Mouse (Mus musculus) c-Kit-negative CD71-positive TER-119-positive erythroid progenitor cells, embryonic 14.5 days (primary cell): ENCODE results near the gene Mks1.
"Not testable (repeated sequence)": the region's sequence is repeated elsewhere in the genome, so short reads cannot be mapped to it uniquely, and the experiment has no call there.

ENCODE experiments used
- DNase-seq: peaks from one replicate; pipeline ENCODE4 v3.0.0-alpha.2; 2013; ENCODE audit warnings: low read depth, low spot score

Gene Mks1

DNA sequence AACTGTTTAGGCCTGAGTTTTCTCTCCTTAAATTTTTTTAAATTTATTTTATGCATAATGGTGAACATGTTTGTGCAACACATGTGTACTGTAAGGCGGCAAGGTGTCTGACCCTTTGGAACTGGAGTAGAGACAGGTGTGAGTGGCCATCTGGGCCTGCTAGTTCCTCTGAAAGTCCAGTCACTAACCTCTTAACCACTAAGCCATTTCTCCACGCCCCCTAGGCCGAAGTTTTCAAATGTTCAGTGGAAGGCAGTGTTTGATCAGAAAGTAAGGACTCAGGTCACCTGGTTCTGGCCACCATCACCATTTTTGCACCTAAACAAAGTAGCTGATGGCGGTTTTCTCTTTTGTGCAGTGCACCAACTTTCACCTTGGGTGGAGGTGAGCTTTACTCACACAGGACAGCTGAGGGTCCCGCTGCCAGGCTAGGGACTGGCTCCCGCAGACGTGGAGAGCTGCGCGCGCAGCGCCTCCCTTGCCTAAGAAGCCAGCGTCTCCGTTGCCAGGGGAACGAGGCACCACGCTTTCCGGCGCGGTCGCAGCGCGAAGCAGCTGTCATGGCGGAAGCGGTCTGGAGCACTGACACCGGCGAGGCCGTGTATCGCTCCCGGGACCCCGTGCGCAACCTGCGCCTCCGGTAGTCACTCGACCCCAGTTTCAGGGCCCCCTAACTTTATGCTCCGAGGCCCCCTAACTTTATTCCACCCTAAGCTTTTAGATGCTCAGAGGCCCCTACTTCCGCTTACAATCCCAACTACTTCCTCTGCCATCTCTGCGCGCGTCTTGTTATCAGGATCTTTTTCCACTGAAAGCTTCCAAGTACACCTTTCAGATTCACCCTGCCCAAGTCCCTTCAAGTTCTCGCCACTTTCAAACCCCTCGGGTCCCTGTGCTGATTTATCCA lies at the start of gene Mks1:
Mks1 (plus strand) TSS at position 526 of the 907 bp plus-strand sequence.
- DNase-seq, result peak; percentile 43

DNA sequence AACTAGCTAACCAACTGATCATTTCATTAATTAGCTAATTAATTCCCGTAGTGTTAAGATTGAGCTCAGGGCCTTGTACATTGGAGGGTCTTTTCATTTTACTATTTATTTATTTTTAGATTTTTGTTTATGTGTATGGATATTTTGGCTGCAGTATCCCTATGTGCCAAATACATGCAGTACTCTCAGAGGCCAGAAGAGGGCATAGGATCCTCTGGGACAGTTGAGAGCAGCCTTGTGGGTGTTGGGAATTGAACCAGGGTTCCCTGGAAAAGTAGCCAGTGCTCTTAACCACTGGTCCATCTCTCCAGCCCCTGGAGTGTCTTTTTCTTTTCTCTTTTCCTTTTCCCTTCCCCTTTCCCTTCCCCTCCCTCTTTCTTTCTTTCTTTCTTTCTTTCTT lies 47.6 kb upstream of the Mks1 start:
- peak; percentile 16 for DNase-seq

DNA sequence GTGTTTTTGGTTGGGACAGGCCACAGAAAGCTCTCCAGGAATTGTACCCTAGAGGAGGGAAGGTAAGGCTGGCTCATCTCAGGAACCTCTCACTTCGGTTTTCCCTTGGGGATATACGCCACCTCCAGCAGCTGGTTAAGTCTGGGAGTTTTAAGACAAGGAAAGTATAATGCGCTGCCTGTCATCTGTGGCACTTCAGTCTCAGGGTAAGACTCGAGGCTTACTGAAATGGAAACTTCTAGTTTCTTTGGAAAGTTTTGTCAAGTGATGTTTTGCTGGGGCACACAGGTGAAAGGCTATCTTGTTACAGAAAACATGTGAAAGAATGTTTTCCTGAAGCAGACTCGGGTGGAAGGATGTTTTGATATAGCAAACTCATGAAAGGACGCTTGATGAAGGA lies 45.6 kb upstream of the Mks1 start:
- DNase-seq, result no peak

DNA sequence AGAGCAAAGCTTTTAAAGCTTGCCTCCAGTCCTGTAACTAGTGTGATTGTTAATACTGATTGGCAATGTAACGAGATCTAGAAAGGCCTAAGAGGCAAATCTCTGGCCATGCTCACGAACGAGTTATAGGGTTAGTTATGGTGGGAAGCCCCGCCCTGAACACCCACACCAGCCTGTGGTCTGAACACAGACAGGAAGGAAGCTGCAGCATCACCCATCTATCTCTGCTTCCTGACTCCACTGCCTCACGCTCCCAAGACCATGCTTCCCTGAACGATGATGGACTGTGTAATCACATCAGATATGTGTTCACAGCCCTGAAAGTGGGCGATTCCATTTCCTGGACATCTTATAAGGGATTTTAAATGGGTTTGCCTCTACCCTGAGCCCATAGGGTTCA lies 44.8 kb upstream of the Mks1 start:
- DNase-seq, result no peak

DNA sequence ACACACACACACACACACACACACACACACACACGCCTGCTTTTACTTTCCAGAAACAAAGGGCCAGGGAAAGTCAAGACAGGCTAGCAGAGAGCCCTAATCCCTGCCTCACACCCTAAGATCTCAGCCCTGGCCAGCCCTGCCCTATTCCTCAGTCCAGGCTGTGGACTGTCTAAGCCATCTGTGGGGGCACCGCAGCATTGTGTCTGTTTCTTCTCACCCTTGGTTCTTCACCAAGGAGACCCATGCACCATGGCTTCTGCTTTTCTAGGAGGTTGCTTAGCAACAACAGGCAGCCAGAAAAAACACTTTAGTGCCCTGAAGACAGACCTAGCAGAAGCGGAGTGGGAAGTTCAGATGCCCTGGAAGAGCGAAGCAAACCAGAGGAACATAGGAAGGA lies 41.6 kb upstream of the Mks1 start:
- DNase-seq, result no peak

DNA sequence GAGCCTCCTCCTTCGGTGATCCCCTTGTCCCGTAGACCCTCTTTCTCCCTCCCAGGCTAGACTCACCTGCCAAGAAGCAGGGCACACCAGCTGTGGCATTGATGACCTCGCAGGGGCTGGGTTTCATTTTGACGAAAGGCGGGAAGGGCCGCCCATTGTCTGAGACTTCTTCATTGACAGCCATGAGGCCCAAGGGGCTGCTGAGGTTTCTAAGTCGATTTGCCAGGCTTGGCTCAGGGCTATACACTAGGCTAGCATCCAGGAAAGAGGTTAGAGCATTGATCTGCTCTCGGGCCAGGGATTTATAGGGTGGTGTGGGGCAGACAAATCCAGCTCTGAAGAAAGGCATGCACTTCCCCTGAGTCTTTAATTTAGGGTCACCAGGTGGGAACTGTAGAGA lies 38.2 kb upstream of the Mks1 start:
- DNase-seq, result no peak

DNA sequence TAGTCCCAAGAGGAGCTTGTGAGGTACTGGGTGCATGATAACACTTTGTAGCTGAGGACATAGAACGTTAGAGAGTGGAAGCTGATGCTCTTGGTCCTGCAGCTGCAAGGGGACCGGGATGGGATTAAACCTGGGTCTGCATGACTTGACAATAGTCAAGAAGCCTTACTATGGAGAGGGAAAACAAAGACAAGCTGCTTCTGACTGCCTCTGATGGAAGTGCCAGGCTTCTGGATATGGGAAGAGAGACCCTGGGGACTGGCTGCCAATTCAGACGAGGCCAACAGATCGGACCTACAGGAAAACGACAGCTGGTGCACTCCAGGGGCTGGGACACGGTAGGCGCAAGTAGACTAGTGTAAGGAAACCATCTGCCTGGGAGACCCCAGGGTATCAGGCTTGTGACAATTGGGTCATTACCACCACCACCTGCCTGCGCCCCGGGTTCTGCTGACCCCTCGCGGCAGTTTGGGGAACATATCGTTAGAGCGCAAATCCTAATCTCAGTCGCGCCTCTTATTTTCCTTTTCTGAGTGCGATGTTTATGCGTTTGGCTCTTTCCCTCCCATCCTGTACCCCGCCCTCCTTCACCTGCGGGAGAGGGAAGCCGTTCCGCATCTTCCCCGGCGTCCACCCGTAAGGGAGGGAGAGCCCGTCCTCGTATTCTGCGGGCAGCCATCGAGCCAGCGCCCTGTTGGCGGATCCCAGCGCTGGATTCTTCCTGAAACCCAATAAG lies 36.1 kb upstream of the Mks1 start:
- no peak for DNase-seq

DNA sequence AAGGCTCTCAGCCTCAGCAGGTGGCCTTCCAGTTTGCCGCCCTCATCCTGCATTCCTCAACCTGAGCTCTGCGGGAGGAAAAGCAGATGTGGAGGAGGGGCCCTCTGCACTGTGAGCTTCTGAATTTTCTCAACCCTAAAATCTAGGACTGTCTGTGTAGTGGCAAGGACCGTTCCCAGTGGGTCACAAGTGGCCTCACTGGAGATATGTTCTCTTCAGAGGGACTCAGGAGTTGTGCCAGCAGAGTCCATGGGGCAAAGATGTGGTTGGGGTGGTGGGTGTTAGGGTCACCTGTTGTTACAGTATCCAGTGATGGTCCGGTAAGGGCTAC lies 35.6 kb upstream of the Mks1 start:
- no peak for DNase-seq

DNA sequence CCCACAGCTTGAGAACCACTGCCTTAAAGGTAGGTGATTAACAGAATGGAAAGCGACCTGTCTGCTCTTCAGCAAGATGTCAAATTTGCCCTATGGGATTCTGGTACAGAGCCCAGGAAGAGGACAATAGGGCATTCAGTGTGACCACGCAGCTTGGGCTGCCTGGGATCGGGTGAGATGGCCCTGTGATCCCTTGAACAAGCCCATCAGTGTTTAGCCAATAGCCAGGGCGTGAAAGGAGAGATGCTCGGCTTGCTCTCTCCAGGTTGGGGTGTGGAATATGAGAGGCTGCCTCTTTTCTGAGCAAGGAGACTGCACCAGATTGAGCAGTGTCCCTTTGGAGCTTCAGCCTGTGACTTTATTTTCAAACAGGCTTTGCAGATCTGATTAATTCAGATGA lies 31.5 kb upstream of the Mks1 start:
- no peak for DNase-seq

DNA sequence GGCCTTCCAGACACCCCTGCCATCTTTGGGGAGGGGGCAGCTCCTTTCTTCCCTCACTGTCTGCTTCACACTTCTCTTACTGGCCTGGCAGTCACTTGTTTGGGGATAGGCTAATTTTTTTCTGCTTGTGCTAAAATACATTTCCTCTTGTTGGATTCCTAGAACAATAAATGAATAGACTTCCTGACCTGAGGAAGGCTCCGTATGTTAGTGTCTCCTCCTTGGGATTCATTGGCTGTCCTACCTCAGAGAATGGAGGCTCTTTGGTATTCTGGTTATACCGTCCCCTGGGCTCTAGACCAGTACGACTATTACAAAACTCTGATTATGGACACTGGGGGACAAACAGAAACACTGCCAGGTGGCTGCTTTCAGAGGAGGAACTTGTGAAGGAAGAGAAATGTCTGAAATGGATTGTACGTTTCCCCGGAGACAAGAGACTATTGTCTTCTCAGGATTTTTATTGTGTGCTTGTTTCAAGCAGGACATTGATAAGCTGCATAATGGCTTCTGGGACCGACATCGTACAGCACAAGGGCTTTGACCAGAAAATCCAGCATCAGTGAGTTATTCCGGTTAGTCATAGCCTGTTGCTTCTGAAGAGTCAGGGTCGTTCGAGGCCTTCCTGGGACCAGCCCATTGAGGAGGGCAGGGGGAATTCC lies 24.6 kb upstream of the Mks1 start, which contains the start of gene Lpo:
Lpo (minus strand) TSS at position 51 of the 662 bp plus-strand sequence.
- DNase-seq, result no peak

DNA sequence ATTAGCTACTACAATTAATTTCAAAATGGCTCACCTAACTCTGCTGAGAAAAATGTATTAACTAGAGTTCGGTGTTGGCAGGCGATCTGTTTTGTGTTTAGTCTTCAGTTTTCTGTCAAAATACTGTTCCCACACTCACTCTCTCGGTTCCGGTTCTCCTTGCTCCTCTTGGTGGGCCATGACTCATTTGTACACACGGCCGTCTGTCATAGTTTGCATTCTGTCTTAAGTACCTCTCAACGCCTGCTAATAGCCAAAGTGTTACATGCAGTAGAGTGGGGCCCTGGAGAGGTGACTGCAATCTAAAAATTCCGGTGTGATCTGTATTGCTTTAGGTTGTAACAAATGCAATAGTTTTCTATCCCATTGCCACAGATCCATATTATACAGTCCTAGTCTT lies 12.3 kb upstream of the Mks1 start:
- DNase-seq, result no peak

DNA sequence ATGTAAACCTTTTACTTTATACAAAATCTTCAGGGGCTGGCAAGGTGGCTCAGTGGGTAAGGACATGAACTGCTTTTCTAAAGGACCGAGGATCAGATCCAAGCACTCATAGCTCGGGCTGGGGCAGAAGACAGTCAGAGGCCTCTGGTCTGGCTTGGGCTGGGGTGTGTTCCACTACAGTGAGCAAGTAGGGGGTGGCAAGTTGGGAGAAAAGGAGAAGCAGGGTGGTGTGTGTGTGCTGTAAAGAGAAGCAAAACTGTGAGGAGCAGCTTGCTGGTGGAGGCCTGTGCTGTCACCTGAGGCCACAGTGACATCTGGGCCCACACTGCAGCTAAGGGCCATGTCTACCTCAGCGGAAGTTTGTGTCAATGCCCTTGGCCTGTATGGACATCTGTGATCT lies 11.6 kb upstream of the Mks1 start:
- DNase-seq, result no peak

DNA sequence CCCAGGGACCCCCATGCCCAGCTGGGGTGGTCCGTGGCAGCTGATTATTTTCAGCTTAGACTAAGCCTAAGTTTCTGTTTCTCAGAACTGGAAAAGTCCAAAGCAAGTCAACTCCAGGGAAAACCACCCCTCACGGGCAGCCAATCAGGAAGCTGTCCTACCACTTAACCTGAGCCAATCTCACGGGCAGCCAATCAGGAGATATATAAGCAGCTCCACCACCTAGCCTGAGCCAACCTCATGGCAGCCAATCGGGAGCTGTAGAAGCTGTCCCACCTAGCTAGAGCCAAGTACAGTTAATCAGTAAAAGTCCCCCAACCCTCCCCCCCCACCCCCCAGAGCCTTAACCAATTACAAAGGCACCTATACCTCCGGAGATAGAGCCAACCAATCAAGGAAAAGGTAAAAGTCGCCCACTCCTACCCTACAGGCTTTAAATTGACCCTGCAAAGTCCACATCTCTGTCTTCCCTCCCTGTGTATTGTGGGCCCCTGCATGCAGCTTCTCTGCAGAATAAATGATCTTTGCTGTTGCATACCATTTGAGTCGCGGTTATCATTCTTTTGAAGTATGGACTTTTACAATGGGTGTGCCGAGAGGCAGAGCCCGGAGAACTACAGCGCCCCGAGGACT lies 5.9 kb upstream of the Mks1 start:
- no peak for DNase-seq

DNA sequence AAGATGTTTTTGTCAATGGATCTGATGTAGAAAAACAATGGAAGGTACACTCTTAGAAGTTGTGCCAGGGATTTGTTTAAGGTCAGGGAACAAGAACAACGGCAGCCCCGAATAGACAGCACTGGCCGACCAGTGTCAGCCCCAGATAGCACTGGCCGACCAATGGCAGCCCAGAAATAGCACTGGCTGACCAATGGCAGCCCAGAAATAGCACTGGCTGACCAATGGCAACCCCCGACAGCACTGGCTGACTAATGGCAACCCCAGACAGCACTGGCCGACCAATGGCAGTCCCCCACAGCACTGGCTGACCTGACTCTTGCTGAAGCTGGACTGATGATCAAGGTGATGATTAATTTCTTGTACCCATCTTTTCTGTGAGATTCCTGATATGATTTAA lies 5.1 kb upstream of the Mks1 start:
- no peak for DNase-seq

DNA sequence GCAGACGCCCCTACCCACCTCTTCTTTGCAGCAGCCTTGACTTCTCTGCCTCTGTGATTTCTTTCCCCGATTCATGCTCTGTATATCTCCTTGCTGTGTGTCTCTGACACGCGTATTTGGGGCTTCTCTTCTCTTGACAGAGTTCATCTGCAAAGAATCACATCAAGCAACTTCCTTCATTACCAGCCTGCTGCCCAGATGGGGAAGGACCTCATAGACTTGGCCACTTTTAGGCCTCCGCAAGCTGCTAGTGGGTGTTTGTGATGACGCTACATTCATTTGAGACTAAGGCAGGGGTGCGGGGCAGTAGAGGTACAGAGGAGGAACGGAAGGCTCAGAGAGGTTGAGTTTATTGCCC lies 561 bp downstream of the Mks1 start:
- DNase-seq, result no peak

DNA sequence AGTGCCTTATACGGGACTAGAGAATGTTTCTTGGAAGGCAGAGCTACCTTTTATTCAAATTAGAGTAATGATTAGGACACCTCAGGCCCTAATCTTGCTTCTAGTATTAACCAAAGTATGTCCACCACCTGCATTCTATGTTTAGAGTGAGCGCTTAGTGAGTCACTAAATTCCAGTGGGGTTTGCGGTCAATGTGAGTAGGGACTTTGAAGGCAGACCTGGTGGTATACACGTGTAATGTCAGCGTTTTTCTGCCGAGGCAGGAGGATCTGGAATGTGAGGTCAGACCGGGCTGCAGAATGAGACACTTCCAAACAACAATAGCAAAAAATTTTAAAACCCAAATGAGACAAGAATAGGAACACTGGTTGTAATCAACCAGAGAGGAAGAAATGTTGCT lies 1.5 kb downstream of the Mks1 start:
- no peak for DNase-seq

DNA sequence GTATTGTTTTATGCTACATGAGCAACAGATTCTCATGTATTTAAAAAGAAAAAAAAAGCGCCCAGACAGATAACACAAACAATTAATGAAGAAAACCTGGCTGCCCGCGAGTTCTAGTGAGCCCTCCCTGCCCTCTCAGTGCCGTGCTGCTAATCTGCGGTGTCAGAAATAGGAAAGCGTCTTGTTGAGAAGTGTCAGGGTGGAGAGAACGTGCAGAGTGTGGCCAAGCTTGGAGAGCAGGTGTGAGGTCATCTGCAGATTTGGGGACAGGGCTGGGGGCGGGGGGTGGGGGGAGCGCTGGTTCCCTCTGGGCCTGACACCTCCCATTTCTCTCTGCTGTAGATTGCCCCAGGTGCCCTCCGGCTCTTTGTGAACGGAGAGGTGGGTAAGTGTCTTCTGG lies 6.3 kb downstream of the Mks1 start:
- no peak for DNase-seq

DNA sequence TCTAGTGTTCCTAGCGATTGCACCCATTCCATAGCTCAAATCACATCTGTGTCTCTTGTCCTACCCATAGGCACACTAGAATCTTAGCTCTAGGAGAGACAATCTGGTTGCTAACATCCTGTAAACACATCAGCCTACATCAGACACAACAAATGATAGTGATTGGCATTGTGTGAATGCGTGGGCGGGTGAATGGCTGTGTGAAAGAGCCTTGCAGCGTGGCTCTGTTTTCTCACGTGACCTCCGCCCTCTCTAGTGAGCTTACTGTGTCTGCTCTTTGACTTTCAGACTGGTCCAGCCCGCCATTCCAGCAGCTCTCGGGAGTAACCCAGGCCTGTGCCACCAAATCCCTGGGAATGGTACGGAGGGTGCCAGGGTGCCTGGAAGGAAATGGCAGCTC lies 7.4 kb downstream of the Mks1 start:
- DNase-seq, result no peak

DNA sequence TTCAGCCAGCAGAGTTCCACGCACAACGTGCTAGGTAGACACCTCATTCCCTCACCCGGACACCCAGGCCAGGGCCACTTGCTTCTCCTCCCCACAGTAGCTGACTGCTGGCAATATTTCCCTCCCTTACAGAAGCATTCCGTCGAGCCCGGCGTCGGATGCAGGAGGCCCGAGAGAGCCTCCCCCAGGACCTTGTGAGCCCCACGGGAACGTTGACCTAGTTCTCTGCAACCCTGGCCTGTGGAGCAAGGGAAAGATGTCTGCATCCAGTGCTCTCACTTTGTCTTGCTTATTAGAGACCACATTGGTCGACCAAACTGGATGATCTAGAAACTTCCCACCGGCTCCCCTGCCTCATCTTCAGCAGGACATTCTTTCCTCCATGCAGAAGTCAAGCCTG lies 9.8 kb downstream of the Mks1 start:
- no peak for DNase-seq

DNA sequence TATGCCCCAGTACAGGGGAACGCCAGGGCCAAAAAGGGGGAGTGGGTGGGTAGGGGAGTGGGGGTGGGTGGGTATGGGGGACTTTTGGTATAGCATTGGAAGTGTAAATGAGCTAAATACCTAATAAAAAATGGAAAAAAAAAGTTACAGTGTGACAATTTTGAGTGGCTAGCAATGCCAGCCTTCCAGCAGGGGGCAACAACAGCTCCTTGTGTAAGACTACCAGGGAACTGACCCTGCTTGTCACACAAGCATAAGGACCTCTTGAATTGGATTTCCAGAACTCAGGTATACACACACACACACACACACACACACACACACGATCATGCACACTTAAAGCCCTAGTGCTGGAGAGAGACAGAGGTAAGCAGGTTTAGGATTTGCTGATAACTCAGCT lies 13.9 kb downstream of the Mks1 start:
- DNase-seq, result not testable (repeated sequence)

DNA sequence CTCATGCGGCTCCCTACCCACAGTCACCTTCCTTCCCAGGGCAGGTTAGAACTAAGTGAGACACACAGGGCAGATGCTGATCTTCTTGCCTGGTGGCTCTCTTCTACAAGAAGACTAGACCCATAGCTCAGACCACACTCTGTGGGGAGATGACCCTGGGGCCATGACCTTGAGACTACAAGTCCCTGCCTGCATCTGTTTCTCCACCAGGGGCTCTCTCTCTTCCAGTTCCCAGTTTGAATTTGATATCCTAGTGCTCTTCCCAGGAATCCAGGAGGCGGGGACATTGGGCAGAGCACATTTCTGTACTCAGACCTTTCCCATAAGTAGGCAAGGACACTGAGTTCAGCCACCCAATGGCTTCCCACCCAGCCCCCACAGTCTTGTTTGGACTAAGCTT lies 17.1 kb downstream of the Mks1 start:
- DNase-seq, result no peak

DNA sequence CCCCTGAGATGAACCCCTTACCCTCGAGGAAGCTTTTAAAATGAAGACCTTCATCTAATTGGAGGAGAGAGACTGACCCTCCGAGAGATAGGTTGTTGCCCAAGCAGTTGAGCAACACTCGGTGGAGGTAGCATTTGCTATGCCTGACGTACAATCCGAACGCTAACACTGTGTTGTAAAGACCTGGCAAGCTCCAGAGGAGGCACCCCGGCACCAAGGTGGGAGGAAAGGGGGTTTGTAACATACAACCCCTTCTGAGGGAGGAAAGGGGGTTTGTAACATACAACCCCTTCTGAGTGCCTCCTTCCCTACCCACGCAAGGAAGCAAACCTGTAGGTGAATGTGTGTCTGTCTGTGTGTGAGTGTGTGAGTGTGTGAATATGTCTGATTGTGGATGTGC lies 18.8 kb downstream of the Mks1 start:
- no peak for DNase-seq
